In the genomic region with DNA sequence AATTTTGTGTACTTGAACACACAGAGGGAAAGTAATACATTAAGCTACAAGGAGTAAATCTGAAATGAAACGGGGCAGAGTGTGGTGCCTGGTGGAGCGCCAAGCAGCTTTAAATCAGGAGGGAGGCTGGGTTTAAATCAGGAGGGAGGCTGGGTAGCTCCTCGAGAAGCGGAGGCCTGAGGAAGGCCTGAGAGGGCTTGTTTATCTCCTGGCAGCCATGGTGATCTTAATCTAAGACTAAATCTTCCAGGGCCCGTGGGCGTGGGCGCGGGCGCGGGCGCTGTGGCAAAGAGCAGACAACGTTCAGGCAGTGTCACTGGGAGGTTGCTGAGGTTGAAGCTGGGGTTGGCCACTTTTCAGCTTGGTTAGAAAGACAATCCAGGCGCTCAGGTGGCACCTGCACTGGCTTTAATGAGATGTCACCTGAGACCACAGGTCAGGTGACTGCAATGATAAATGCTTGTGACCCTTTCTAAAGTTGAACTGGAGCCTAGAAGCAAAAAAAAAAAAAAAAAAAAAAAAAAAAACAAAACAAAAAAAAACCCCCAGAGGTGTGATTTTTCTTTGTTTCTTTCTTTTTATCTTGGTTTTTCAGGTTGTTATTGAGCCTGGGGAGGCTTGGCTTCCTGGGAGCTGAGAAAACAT, we compare ENCODE assay signal across 11 mouse cellular contexts. TPM values are rescaled to one million over a fixed set of nuclear protein-coding genes. Genes with fewer than 3 reads are reported as not detected.
DNase-seq lines count a peak whose midpoint lies in the region; ATAC-seq lines count a peak whose summit lies in the region.
"Had no signal": no experiment of that assay in that cellular context is flagged by ENCODE, and none has a peak within 500 bp of the region (broad histone marks: within the 10 kb centered on the region; RNA-seq: fewer than 3 reads in every experiment).

No protein-coding gene starts in this region.

- intact Hi-C loops in heart, postnatal 25 days (cut with DNase I): no loop called here

- 0 out of 2 replicates have a peak overlapping the region, but pooled peaks have one; percentile 7 for H3K4me2 ChIP-seq in heart, embryonic 13.5 days
- H3K4me2 ChIP-seq: limb, embryonic 13.5 days had no signal

- no peak overlapping the region for H3K4me3 ChIP-seq in heart, embryonic 13.5 days
- H3K4me3 ChIP-seq in megakaryocyte, embryonic 14.5 days (replicated peaks): peak overlapping the region; percentile 46
- H3K4me3 ChIP-seq: limb, embryonic 13.5 days had no signal

- WGBS in heart, embryonic 13.5 days: 62% methylated on average over 13 of the region's 13 CpGs

- no peaks in the 10 kb centered on the region for H3K4me1 ChIP-seq in heart, embryonic 13.5 days
- peaks cover 9% of the 10 kb centered on the region for H3K4me1 ChIP-seq in megakaryocyte, embryonic 14.5 days
- H3K4me1 ChIP-seq: limb, embryonic 13.5 days had no signal

- no peaks in the 10 kb centered on the region for H3K36me3 ChIP-seq in heart, embryonic 13.5 days
- H3K36me3 ChIP-seq in megakaryocyte, embryonic 14.5 days (replicated peaks; ENCODE audit: low read length): no peaks in the 10 kb centered on the region
- H3K36me3 ChIP-seq: limb, embryonic 13.5 days had no signal

- no peak for ATAC-seq in heart, embryonic 13.5 days (ENCODE audit: extremely low read depth, insufficient number of reproducible peaks, low FRiP score, low TSS enrichment)

- H3K27ac ChIP-seq in heart, embryonic 13.5 days (replicated peaks): no peak overlapping the region
- H3K27ac ChIP-seq: limb, embryonic 13.5 days had no signal

- H3K27me3 ChIP-seq in heart, embryonic 13.5 days (replicated peaks): no peaks in the 10 kb centered on the region
- no peaks in the 10 kb centered on the region for H3K27me3 ChIP-seq in megakaryocyte, embryonic 14.5 days (replicated peaks)
- H3K27me3 ChIP-seq: limb, embryonic 13.5 days had no signal

- no peak for DNase-seq in heart, postnatal 25 days (ENCODE audit: low spot score)
- DNase-seq in 416B (ENCODE audit: low read depth) (peak; percentile 45), adipocyte (ENCODE audit: low spot score) (no peak)
- DNase-seq in T-cell, adult 2 months (ENCODE audit: low spot score): peak; percentile 78
- DNase-seq in cerebellum, adult 9-11 months: no peak
- DNase-seq in cerebellum, adult 8-10 months: no peak
- DNase-seq: cerebellum, adult 11 months; spleen, adult 18-20 months had no signal

- no peak overlapping the region for H3K9ac ChIP-seq in heart, embryonic 13.5 days
- H3K9ac ChIP-seq: limb, embryonic 13.5 days had no signal

- H3K9me3 ChIP-seq in heart, embryonic 13.5 days: no peaks in the 10 kb centered on the region
- H3K9me3 ChIP-seq in megakaryocyte, embryonic 14.5 days: no peaks in the 10 kb centered on the region
- H3K9me3 ChIP-seq: limb, embryonic 13.5 days had no signal

RNA-seq across cellular contexts. Expression of a gene that starts 22.2 kb away (rescaled TPM):
- polyA plus RNA-seq in heart, embryonic 13.5 days (2015; fragmentation: Nextera tagmentation; extraction: Ambion mirVana): 3.0 and 3.3 TPM in 2 replicates
- 1 to 10 TPM; 2.0 to 2.3 TPM for total RNA-seq in heart, postnatal 25 days (2021)
- 0.20 and 1.4 TPM in 2 replicates for polyA plus RNA-seq in megakaryocyte, embryonic 14.5 days (2012; ENCODE audit: insufficient read depth, low replicate concordance)

RNA-seq across cellular contexts. Expression of a gene that starts 38.8 kb away (rescaled TPM):
- 1.6 and 1.7 TPM in 2 replicates for polyA plus RNA-seq in heart, embryonic 13.5 days (2015; fragmentation: Nextera tagmentation; extraction: Ambion mirVana)
- total RNA-seq in heart, postnatal 25 days (2021): under 1 TPM; 0.42 to 0.75 TPM
- 0.78 TPM in 1 of 2 replicates, not detected in the other for polyA plus RNA-seq in megakaryocyte, embryonic 14.5 days (2012; ENCODE audit: insufficient read depth, low replicate concordance)

Comparison
In these comparisons a context has a peak if more than half of its experiments do, and no peak if none do; other contexts are left out.
1. DNase-seq: peak in 416B (single experiment) and T-cell, adult 2 months (single experiment); none in heart, postnatal 25 days (single experiment), adipocyte (single experiment), cerebellum, adult 9-11 months (single experiment) and cerebellum, adult 8-10 months (single experiment).